Mouse (Mus musculus): ENCODE results near the gene Sap25.

GRCm38 (mm10) chr5:137644484-137644883, 3.4 kb downstream of the Sap25 start:
- no peak for TF ChIP-seq MAFK (IDR thresholded peaks at IDR 0.05; ENCODE audit: insufficient read depth, low read depth, low read length)
- no peak for TF ChIP-seq HCFC1 (IDR thresholded peaks at IDR 0.05; ENCODE audit: borderline replicate concordance, insufficient read depth, low read length)
